Mouse (Mus musculus) megakaryocyte, embryonic 14.5 days (primary cell): ENCODE results near the gene Kcnh4.

Experiments
- FLI1 ChIP-seq: IDR thresholded peaks from 2 replicates; pipeline ENCODE4 v1.6.1; 2012; ENCODE audit warnings: low read length, inconsistent platforms, mixed read lengths
- GATA1 ChIP-seq: IDR thresholded peaks from 3 replicates; pipeline ENCODE4 v1.6.1; 2012; ENCODE audit warnings: mixed read lengths, low read length, inconsistent platforms, borderline replicate concordance

- no peak for TF ChIP-seq GATA1
- no peak for TF ChIP-seq FLI1
Observed at GRCm38 (mm10) chr11:100750127-100750526, 9.6 kb downstream of the Kcnh4 start.
